Mouse (Mus musculus) mammary gland, adult 2 months (tissue): Measurements from ENCODE around the gene Stum. TPM values are rescaled to one million over a fixed set of nuclear protein-coding genes. Genes with fewer than 3 reads are reported as not detected.

ENCODE experiments used
- polyA plus RNA-seq: library from polyadenylated mRNA; depleted of rRNA; stranded (reverse); fragments of >200 nt; gene quantifications from 2 replicates; pipeline ENCODE4 v1.2.3, GENCODE M21; 2012; ENCODE audit warnings: low replicate concordance; rRNA removed

Gene Stum
- polyA plus RNA-seq: 0.93 and 3.6 TPM in 2 replicates

GRCm38 (mm10) chr1:180483399-180484291 is at the start of gene Stum:
Gene Stum (minus strand): TSS chr1:180483504.

Other genes starting within 250 kb of the Stum start
- 120 and 122 TPM in 2 replicates for gene Psen2, start 220.1 kb downstream of the Stum start, polyA plus RNA-seq
- 22.4 and 30.3 TPM in 2 replicates for gene Itpkb, start 153.0 kb downstream of the Stum start, polyA plus RNA-seq
- 25.4 and 26.0 TPM in 2 replicates for gene Parp1, start 85.4 kb upstream of the Stum start, polyA plus RNA-seq
- 2.4 and 7.4 TPM in 2 replicates for gene Lin9, start 157.6 kb upstream of the Stum start, polyA plus RNA-seq
- not detected in 2 replicates for gene Mixl1, start 213.5 kb upstream of the Stum start, polyA plus RNA-seq
- gene Acbd3, start 242.5 kb upstream of the Stum start, polyA plus RNA-seq: 9.9 and 14.9 TPM in 2 replicates